Mouse (Mus musculus) myocyte (in vitro differentiated cells): ENCODE results near the gene Tbc1d21.

Source experiments
- CEBPB ChIP-seq: IDR thresholded peaks from 2 replicates; pipeline ENCODE4 v1.6.1; 2011; ENCODE audit warnings: mild to moderate bottlenecking, moderate library complexity; ENCODE audit not compliant: poor library complexity, insufficient read depth, severe bottlenecking
- E2F4 ChIP-seq: IDR thresholded peaks from one replicate; pipeline ENCODE4 v1.6.1; 2011; ENCODE audit warnings: mild to moderate bottlenecking, control low read depth, moderate library complexity; ENCODE audit not compliant: insufficient read depth
- MAX ChIP-seq: IDR thresholded peaks from one replicate; pipeline ENCODE4 v1.6.1; 2011; ENCODE audit warnings: low read depth, mild to moderate bottlenecking, control low read depth
- MYOD1 ChIP-seq, 3 experiments: IDR thresholded peaks; one replicate each; pipeline ENCODE4 v1.6.1; 2011; ENCODE audit warnings: control low read depth in 2 of 3, low read depth in 2 of 3, mild to moderate bottlenecking in 2 of 3, moderate library complexity in 1 of 3; ENCODE audit not compliant: insufficient read length in 2 of 3, control insufficient read depth in 1 of 3
- MYOG ChIP-seq, 3 experiments: IDR thresholded peaks; one replicate each; pipeline ENCODE4 v1.6.1; 2011; ENCODE audit warnings: control low read depth in 2 of 3, low read depth in 2 of 3, mild to moderate bottlenecking in 2 of 3; ENCODE audit not compliant: insufficient read length in 2 of 3, control insufficient read depth in 1 of 3, insufficient read depth in 1 of 3
- POLR2A ChIP-seq: IDR thresholded peaks from one replicate; pipeline ENCODE4 v1.6.1; 2011; ENCODE audit warnings: low read depth, mild to moderate bottlenecking, control low read depth, moderate library complexity; ENCODE audit not compliant: insufficient read length
- POLR2AphosphoS2 ChIP-seq: IDR thresholded peaks from one replicate; pipeline ENCODE4 v1.6.1; 2011; ENCODE audit warnings: low read depth, control low read depth; ENCODE audit not compliant: insufficient read length
- REST ChIP-seq: IDR thresholded peaks from one replicate; pipeline ENCODE4 v1.6.1; 2011; ENCODE audit warnings: mild to moderate bottlenecking, control low read depth, moderate library complexity; ENCODE audit not compliant: insufficient read depth, insufficient read length
- SRF ChIP-seq: IDR thresholded peaks from one replicate; pipeline ENCODE4 v1.6.1; 2011; ENCODE audit warnings: low read depth; ENCODE audit not compliant: control insufficient read depth, insufficient read length
- TCF12 ChIP-seq: IDR thresholded peaks from one replicate; pipeline ENCODE4 v1.6.1; 2011; ENCODE audit warnings: mild to moderate bottlenecking, control low read depth; ENCODE audit not compliant: poor library complexity, insufficient read depth, severe bottlenecking
- TCF3 ChIP-seq: IDR thresholded peaks from one replicate; pipeline ENCODE4 v1.6.1; 2011; ENCODE audit warnings: low read depth, control low read depth; ENCODE audit not compliant: insufficient read length
- USF1 ChIP-seq: IDR thresholded peaks from one replicate; pipeline ENCODE4 v1.6.1; 2011; ENCODE audit warnings: low read depth, mild to moderate bottlenecking, control low read depth, moderate library complexity

DNA sequence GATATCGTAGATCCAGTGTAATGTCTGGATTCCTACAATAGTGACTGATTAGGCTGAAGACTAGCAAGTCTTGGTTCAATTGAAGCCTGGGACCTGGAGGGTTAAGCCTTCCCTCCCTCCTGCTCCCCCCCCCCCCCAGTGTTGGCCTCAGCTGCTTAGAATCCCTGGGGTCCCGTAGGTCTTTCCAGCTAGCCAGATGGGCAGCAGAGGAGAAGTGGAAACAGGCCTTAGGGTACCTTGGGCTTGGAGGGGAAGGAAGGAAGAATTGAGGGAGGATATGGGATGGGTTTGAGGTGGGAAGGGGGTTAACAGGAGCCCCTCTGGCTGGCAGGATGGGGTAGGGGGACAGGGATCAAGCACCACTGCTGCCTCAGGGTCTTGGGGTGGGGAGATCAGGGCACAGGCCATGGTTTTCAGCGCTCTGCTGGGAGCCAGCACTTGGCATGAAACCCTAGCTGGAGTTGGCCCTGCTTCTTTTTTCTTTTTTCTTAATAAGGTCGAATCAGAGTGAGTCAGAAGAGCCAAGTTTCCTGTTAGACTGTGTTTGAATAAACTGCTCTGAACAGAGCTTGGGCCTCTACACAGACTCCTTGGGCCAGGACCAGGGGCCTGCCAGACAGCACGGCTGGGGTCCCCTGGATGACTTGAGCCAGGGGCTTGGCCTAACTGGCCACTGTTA, 55.4 kb downstream of the Tbc1d21 start:
- TF ChIP-seq POLR2A: no peak
- TF ChIP-seq MYOG (IDR thresholded peaks at IDR 0.05; ENCODE audit: control insufficient read depth in 1 of 3, insufficient read depth in 1 of 3, insufficient read length in 2 of 3, low read depth in 2 of 3): no peak
- TF ChIP-seq USF1: no peak
- no peak for TF ChIP-seq MYOD1 (IDR thresholded peaks at IDR 0.05; ENCODE audit: control insufficient read depth in 1 of 3, insufficient read length in 2 of 3, low read depth in 2 of 3)
- TF ChIP-seq CEBPB: no peak
- TF ChIP-seq E2F4: no peak
- no peak for TF ChIP-seq MAX
- no peak for TF ChIP-seq REST
- no peak for TF ChIP-seq POLR2AphosphoS2
- no peak for TF ChIP-seq TCF12
- TF ChIP-seq TCF3: no peak
- TF ChIP-seq SRF: no peak
